Mouse (Mus musculus) liver, embryonic 14.5 days (tissue): ENCODE results near the gene Slc1a5. TPM values are rescaled to one million over a fixed set of nuclear protein-coding genes. Genes with fewer than 3 reads are reported as not detected.

Source experiments
- ATAC-seq: fragments of 200-750 bp; cut with Nextera tagmentation; 2 replicates; pipeline ENCODE4 v1.8.0; 2017; ENCODE audit warnings: moderate number of reproducible peaks, mild to moderate bottlenecking, moderate library complexity; ENCODE audit not compliant: insufficient read depth
- DNase-seq, 3 experiments: peaks; one replicate each; pipeline ENCODE4 v3.0.0-alpha.2; 2012 to 2013; ENCODE audit warnings: low read depth in 3 of 3, low spot score in 3 of 3
- H3K27ac ChIP-seq: fragments of 300-500 bp; sonication (generic); 2 replicates; pipeline ENCODE4 v1.5.1; 2014; ENCODE audit warnings: moderate library complexity, mild to moderate bottlenecking, control low read depth, inconsistent platforms
- H3K27me3 ChIP-seq: fragments of 300-500 bp; sonication (generic); 2 replicates; pipeline ENCODE4 v1.6.1; 2014; ENCODE audit warnings: mild to moderate bottlenecking, low read length, moderate library complexity; ENCODE audit not compliant: control insufficient read depth, insufficient read depth
- H3K36me3 ChIP-seq: fragments of 300-500 bp; sonication (generic); replicated peaks from 2 replicates; pipeline ENCODE4 v1.6.1; 2014; ENCODE audit warnings: low read depth; ENCODE audit not compliant: control insufficient read depth, insufficient read depth
- H3K4me1 ChIP-seq, 2 experiments: fragments of 200-500 bp in 1 of 2; fragments of 300-500 bp in 1 of 2; sonication (generic) in 1 of 2; replicated peaks; 2 replicates each; pipeline ENCODE4 v1.6.1; 2012 to 2014; ENCODE audit warnings: antibody characterized with exemption in 1 of 2, inconsistent platforms in 1 of 2, low read length in 1 of 2; ENCODE audit not compliant: control insufficient read depth in 2 of 2, insufficient read depth in 2 of 2
- H3K4me2 ChIP-seq: fragments of 300-500 bp; sonication (generic); 2 replicates; pipeline ENCODE4 v1.6.1; 2014; ENCODE audit warnings: low read depth, mild to moderate bottlenecking, control low read depth, moderate library complexity
- H3K4me3 ChIP-seq, 2 experiments: fragments of 200-500 bp in 1 of 2; fragments of 300-500 bp in 1 of 2; sonication (generic) in 1 of 2; 2 replicates each; pipeline ENCODE4 v1.5.1; 2012 to 2014; ENCODE audit warnings: low read depth in 2 of 2, low read length in 2 of 2, mild to moderate bottlenecking in 2 of 2, control low read depth in 1 of 2, inconsistent platforms in 1 of 2, moderate library complexity in 1 of 2; ENCODE audit not compliant: insufficient read depth in 1 of 2
- H3K9ac ChIP-seq: fragments of 300-500 bp; sonication (generic); replicated peaks from 2 replicates; pipeline ENCODE4 v1.6.1; 2014; ENCODE audit warnings: mild to moderate bottlenecking, control low read depth, moderate library complexity
- H3K9me3 ChIP-seq: fragments of 300-500 bp; sonication (generic); 2 replicates; pipeline ENCODE4 v1.6.1; 2016; ENCODE audit warnings: low read length, mixed read lengths; ENCODE audit not compliant: control insufficient read depth
- CTCF ChIP-seq: IDR thresholded peaks from 2 replicates; pipeline ENCODE4 v1.5.1; 2016; ENCODE audit warnings: antibody characterized with exemption, low read depth, control low read depth
- EP300 ChIP-seq: IDR thresholded peaks from 2 replicates; pipeline ENCODE4 v1.6.1; 2016; ENCODE audit warnings: antibody characterized with exemption, low read depth
- WGBS: fragments of 180-500 bp; shearing (Covaris S2); extraction: QIAGEN DNeasy Blood & Tissue Kit; methylation state at CpG from one replicate; pipeline ENCODE4 v1.1.7; 2014; ENCODE audit not compliant: insufficient replicate concordance; 5-methylcytosine and 5-hydroxymethylcytosine counted together
- polyA plus RNA-seq, 2 experiments: library from polyadenylated mRNA; depleted of rRNA in 1 of 2; stranded (reverse) in 1 of 2; unstranded in 1 of 2; fragments of >200 nt; fragmentation: Nextera tagmentation in 1 of 2; extraction: Ambion mirVana in 1 of 2; gene quantifications; 2 replicates each; pipeline versions ENCODE4 v1.2.1 to v1.2.3; 2012 to 2014

Slc1a5 gene
- polyA plus RNA-seq, 2 experiments = 61.7 to 160 TPM

DNA sequence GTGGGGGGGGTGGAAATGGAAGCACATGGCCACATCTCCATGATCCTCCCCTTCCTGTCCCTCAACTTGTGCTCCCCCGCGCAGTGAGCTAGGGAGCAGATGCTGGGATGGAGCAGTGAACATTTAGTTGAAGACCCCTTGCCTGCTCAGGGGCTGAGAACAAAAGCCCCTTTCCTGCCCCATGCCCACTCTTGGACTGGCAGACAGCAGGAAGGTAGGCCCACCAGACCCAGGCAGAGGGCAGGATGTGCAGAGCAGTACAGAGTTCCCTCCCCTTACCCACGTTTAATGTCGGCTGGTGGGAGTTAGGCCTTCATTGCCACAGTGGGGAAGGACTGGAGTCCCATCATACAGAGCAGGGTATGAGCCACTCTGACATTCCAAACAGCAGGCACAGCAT is 59.9 kb downstream of the Slc1a5 start:
- DNase-seq (no peak), ATAC-seq (no peak)
- H3K4me3 ChIP-seq = no peak overlapping the region
- H3K9ac ChIP-seq = no peak overlapping the region
- H3K27ac ChIP-seq = no peak overlapping the region
- TF ChIP-seq EP300 (no peak), CTCF (no peak)
- H3K27me3 ChIP-seq = no peaks in the 10 kb centered on the region
- no peak overlapping the region for H3K4me2 ChIP-seq
- WGBS = 59% methylated on average over 4 of the region's 4 CpGs
- H3K4me1 ChIP-seq = peaks cover 16 to 17% of the 10 kb centered on the region in 2 experiments
- no peaks in the 10 kb centered on the region for H3K9me3 ChIP-seq
- peaks cover 19% of the 10 kb centered on the region for H3K36me3 ChIP-seq

DNA sequence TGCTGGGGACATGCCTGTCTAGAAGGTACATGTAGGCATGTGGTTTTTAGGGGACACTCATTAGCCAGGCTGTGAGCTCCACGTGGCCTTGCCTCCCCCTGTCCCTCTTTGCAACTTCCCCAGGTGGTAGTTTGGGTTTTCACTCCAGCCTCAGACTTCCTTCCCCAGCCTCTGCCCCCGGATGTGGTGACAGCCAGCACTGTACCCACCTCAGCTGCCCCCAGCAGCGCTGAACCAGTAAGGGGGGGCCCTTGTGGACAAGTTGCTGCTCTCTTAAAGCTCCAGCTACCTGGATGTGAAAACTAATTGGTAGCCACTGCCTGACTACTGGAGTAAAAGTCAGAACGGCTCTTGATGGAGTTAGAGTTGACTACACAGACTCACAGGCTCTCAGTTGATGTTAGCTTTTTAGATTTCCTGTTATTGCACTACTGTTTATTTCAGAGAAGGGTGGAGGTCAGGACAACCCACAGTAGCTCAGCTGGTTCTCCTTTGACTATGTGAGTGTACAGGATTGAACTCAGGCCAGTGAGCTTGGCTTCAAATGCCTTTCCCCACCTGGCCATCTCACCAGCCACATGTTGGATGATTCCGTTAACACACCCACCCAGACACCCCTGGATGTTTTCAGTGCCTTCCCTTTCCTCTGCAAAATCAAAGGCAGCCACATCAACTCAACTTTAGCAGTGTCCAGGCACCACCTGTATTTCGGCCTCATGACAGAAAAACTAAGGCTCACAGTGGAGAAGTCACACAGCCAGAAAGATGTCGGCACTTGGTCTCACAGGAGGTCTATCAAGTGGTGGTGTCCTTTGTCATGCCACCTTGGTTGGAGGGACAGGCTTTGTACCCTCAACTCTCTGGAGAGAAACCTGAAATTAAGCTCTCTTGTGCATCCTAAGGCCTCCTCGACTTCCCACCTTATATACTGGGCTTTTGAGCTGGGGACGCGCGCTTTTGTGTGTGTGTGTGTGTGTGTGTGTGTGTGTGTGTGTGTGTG is 60.7 kb downstream of the Slc1a5 start:
- H3K27me3 ChIP-seq = no peaks in the 10 kb centered on the region
- peak overlapping the region; percentile 63 to 68; a peak in 2 of 4 replicates for H3K4me3 ChIP-seq
- peaks cover 18% of the 10 kb centered on the region for H3K36me3 ChIP-seq
- TF ChIP-seq CTCF (no peak), EP300 (no peak)
- H3K27ac ChIP-seq = peak overlapping the region; percentile 25; the same call in 1 of the 2 replicates
- no peak for DNase-seq
- peaks cover 16 to 17% of the 10 kb centered on the region in 2 experiments for H3K4me1 ChIP-seq
- no peaks in the 10 kb centered on the region for H3K9me3 ChIP-seq
- 26% methylated on average over 11 of the region's 11 CpGs for whole genome bisulfite sequencing
- H3K9ac ChIP-seq = peak overlapping the region; percentile 79; the same call in 1 of the 2 replicates
- peak; percentile 10; the same call in 1 of the 2 replicates for ATAC-seq
- peak overlapping the region; percentile 84 for H3K4me2 ChIP-seq

DNA sequence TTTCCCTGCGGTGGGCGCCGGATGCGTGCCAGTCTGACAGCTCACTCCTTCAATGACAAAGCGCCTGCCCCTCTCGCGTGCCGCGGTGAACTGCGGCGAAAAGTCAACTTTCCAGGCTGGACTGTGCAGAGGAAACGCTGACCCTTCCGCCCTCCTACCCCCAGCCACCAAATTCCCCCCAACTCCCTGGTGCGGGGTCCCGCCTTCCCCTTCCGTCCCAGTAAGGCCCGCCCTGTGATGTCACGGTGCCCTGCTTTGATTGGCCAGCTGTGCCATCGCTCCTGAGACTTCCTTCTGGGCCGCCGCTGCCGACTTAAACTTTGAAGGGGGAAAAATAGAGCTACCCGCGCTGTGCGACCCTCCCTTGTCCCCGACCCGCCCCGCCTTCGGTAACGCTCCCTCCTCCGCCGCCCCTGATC is 61.5 kb downstream of the Slc1a5 start, which contains the start of gene Prkd2:
Gene Prkd2, plus strand, starts transcription at position 258 of the 419 bp plus-strand sequence.
- no peak for TF ChIP-seq EP300
- TF ChIP-seq CTCF = no peak
- Histone ChIP-seq H3K4me2 (peak within 1 kb of the TSS; percentile 84), H3K4me3 (peak within 1 kb of the TSS; percentile 63 to 68), H3K27me3 (no peaks in the 10 kb centered on the region), H3K36me3 (peaks cover 10% of the 10 kb centered on the region), H3K27ac (0 out of 2 replicates have a peak within 1 kb of the TSS, but pooled peaks have one; percentile 25), H3K9ac (peak within 1 kb of the TSS; percentile 79), H3K4me1 (peaks cover 16 to 17% of the 10 kb centered on the region in 2 experiments), H3K9me3 (no peaks in the 10 kb centered on the region)
- 1% methylated on average over 32 of the region's 32 CpGs for WGBS
- DNase-seq = peak; percentile 62 to 72 (median 64)
- ATAC-seq = peak; percentile 74

DNA sequence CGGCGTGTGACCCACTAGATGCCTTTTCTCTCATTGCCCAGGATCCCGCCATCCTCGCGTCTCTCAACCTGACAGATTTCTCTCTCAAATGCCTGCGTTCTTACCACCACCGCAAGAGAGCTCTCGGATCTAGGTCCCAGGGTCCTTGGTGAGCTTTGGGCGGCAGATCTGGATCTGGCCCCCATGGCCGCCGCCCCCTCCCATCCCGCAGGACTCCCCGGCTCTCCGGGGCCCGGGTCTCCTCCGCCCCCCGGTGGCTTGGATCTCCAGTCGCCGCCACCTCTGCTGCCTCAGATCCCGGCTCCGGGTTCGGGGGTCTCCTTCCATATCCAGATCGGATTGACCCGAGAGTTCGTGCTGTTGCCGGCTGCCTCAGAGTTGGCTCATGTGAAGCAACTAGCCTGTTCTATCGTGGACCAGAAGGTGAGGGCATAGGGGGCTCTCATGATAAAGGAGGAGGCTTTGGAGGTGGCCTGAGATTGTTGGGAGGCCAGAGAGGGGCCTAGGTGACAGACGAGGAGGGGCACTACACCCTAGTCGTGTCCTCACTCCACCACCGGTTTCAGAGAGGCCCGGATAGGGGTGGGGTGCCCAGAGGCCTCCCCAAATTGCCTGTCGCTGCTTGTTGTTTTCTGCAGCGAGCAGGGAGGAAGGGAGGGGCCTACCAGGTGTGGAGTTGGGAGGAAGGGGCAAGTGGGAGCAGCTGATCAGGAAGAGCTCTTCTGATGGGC is 62.5 kb downstream of the Slc1a5 start:
- WGBS = 1% methylated on average over 33 of the region's 33 CpGs

More for the DNA sequence above, 62.5 kb downstream of the Slc1a5 start:
- ATAC-seq (0 out of 2 replicates have a peak, but pooled peaks have one; percentile 19), DNase-seq (no peak)
- H3K9ac ChIP-seq = peak overlapping the region; percentile 79
- peak overlapping the region; percentile 63 to 68 for H3K4me3 ChIP-seq
- no peaks in the 10 kb centered on the region for H3K9me3 ChIP-seq
- no peaks in the 10 kb centered on the region for H3K27me3 ChIP-seq
- H3K4me1 ChIP-seq = peaks cover 16 to 17% of the 10 kb centered on the region in 2 experiments
- no peak overlapping the region for H3K27ac ChIP-seq
- no peak for TF ChIP-seq EP300
- H3K4me2 ChIP-seq = peak overlapping the region; percentile 84
- H3K36me3 ChIP-seq = peaks cover 5% of the 10 kb centered on the region; the same call in 1 of the 2 replicates
